Mouse (Mus musculus) ovary, postnatal 10 days (tissue): Measurements from ENCODE around the gene Chd8.

ENCODE experiments used
- DNase-seq: peaks from one replicate; pipeline ENCODE4 v3.0.0; 2022; ENCODE audit warnings: low spot score

Gene Chd8

DNA sequence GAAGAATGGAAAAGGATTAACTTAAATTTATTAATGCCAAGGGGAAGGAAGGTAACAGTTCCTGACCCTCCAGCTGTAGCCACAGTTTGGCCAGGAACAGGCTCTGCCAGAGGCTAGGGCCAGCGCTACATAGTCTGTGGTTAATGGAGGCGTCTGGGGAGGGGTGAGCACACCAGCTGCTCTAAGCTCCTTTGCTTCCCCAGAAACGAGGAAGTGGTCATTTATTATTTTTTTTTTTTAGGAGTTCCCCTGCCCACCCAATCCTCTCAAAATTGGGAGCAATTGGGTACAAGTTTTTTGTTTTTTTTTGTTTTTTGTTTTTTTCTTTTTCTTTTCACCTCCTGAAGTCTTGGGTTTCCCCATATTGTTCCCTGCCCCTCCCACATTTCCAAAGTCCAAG lies 59.4 kb downstream of the Chd8 start:
- DNase-seq, result no peak

DNA sequence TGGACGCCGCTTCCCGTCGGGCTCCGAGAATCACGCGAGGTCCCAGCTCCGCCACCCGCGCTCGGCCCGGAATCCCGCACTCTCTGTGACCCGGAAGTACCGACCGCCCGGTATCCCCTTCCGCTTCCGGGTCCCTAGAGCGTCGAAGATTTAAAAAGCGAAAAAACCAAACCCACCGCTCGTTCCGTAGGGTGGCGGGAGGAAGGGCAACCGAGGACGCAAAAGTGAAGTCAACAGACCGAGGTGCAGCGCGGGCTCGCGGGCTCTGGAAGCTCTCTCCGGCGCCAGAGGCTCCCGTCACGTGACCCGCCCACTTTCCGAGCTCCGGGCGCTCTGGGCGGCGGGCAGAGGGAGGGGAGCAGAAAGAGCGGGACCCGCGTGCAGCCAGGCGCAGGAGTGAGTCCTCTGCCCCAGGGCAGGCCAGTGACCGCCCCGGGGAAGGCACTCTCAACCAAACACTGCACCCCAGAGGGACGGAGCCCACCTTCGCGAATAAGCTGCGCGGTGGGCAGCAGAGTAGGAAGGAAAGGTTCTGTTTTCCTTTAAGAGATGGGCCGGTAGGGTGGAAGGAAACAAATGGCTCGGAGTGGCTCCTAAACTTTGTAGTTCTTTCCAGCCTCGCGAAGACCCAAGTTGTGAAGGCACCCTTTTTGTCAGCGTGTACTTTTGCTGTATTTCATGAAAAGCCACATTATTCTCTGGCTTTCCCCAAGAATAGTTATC lies 60.3 kb downstream of the Chd8 start, which contains the start of gene Supt16:
Gene Supt16 (minus strand): TSS at position 261 of the 723 bp plus-strand sequence.
- DNase-seq, result peak; percentile 69

DNA sequence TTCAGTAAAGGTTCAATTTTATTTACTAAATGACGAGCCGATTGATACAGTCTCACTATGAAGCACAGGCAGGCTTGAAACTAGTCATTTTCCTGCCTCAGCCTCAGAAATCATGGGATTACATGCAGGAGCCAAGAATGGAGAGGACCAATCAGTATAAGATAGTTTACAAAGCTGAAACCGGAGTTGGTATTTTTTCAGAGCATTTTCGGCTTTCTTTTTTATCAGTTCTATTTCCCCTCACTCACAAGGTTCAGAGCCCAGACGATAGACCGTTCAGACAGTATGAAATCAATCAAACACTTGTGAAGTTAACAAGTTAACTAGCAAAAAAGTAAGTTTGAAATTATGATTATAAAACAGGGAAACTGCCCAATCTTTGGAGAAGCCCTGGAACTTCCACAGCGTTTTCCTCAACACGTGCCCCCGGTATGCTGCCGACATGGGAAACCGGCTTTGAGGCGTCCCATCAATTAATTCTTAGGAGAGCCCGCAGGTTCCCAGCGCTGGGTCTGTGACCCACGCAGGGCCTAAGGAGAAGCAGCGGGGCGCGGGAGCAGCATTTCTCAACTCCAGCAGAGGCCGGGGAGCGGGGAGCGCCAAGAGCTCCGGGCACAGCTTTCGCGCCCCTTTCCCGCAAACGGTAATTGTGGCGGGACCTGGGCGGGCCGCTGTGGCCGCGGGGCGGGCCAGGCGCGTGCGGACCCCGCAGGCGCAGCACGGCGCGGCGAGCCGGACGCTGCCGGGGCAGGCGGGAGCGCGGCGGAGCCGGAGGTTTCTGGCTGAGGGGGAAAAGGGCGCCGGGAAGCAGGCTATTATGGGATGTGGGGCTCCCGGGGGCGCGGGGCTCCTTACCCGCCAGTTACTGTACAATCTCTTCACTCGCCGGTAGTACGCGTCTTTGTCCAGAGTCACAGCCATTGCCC lies 61.1 kb downstream of the Chd8 start:
- DNase-seq, result no peak

DNA sequence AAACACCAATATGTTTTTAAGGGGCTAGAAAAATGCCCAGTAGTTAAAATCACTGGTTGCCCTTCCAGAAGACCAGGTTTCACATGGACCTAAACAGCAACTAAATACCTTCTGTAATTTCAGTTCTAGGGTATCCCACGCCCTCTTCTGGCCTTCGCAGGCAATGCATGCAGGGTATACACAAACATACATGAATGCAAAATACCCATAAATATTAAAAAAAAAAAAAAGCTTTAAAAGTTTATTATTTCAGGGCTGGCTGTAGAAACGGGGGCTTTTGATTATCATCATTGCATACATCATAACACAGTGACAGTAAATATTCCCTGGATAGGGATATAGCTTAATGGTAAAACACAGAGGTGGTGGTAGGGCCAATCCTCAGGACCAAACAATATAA lies 61.9 kb downstream of the Chd8 start:
- no peak for DNase-seq

DNA sequence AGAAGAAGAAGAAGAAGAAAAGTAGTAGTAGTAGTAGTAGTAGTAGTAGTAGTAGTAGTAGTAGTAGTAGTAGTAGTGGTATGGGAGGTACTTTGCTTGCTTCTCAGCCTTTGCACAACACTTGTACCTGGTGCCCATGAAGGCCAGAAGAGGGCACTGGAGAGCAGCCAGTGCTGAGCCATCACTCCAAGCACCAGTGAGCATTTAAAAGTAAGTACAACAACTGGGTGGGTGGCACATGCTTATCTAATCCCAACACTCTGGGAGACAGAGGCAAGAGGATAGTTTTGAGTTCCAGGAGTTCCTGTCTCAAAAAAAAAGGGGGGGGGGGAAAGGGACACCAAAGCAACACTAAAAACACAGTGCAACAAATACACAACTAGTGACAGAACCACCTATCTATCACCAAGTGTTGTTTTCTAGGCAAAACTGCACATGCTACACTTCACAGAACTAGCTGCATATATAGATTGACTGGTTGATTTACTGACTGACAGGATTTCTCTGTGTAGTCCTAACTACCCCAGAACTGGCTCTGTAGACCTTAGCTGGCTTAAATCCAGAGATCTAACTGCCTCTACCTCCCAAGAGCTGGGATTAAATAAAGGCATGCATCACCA lies 66.7 kb downstream of the Chd8 start:
- no peak for DNase-seq

DNA sequence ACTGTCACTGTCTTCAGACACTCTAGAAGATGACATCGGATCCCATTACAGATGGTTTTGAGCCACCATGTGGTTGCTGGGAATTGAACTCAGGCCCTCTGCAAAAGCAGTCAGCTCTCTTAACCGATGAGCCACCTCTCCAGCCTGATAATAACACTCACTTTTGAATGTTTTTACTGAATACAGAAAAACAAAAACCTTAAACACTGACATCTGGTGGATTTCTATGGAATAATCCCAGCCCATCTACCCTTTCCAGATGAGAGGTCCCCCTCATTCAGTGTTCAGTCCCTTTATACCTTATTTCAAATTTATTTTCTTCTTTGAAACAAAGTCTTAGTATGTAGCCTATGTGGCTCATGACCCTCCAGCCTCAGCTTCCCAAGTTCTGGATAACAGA lies 68.1 kb downstream of the Chd8 start:
- no peak for DNase-seq

DNA sequence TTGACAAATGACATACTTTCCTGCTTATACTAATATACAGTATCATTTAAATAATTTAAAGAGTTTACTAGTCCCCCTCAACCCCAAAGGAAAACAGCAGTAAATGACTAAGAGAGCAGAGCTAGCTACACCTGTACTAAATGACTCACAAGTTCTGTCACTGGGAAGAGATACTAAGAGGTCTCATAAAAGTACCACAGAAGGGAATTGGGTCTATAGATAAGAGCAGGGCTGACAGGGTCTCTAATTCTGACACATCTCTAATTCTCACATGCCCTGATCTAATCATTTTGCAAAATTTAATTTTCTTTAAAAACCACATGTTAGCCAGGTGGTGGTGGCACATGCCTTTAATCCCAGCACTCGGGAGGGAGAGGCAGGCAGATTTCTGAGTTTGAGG lies 68.8 kb downstream of the Chd8 start:
- no peak for DNase-seq

DNA sequence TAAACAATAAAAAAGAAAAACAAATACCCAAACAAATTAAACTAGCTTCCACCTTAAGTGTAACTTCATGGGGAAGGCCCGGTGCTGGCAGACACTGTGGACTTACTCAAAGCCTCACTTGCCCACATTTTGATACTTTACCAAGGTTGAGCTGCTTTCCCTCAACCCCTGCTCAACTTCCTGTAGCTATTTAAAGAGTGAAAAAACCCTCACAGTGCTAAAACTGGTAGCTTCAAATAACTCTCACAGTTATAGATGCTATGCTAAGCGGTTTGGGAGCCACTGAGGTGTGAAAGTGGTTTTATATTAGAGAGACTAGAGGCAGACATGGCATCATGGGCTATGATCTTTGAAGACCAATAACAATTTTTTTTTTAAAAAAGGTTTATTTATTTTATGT lies 91.0 kb downstream of the Chd8 start:
- DNase-seq, result no peak

DNA sequence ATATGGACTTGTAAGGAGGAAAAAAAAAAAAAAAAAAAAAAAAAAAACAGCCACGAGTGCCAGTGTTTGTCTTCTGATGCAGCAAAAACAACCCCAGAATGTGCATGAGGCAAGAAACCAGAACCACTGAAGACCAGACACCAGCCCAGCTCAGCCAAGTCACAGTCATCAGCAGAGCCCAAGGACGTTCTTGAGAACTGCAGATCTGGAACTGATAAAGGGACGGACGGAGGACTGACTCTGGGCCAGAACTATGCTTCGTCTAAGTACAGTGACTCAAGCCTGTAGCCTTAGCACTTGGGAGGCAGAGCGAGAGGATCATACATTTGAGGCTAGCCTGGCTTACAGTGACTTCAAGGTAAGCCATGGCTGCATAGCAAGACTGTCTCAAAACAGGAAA lies 96.7 kb downstream of the Chd8 start:
- DNase-seq, result no peak

DNA sequence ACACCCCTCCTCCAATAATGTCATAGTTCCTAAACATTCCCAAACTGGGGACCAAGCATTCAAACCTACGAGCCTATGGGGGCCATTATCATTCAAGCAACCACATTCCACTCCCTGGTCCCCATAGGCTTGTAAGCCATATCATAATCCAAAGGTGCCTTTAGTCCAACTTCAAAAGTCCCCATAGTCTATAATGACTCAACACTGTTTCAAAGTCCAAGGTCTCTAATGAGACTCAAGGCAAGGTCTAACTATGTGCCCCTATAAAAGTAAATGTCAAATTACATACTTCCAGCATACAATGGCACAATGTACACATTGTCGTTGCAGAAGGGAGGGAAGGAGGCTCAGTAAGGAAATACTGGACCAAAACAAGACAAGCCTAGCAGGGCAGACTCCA lies 102.6 kb downstream of the Chd8 start:
- no peak for DNase-seq

DNA sequence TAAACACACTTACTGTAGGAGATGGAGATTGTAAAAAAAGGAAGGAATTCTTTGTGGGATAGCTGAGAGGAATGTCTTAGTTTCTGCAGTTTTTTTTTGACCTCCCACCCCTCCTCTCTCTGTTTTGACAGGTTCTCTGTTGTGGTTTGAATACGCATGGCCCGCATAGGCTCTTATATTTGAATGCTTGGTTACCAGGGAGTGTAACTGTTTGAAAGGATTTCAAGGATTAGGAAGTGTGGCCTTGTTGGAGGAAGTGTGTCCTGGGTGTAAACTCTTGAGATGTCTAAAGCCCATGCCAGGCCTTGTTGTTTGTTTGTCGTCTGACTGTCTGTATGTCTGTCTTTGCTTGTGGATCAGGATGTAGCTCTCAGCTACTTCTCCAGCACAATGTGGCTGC lies 105.0 kb downstream of the Chd8 start:
- no peak for DNase-seq

DNA sequence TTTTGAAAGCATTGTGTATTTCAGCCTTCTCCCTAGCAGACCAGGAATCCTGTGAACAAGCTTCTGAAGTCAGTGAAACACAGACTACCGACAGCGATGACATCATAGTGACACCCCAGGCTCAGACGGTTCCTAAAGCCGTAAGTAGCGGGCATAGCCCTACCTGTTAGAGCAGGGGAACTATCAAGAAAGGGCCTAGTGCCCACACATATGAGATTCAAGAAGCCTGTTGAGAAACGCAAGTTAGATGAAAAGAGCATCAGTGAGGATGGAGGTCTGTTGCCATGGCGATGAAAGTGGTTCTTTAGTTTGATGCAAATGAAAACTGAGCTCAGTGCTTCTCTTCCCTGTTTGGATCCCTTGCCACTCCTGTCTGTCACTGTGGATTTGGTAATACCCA lies 105.4 kb downstream of the Chd8 start:
- no peak for DNase-seq

DNA sequence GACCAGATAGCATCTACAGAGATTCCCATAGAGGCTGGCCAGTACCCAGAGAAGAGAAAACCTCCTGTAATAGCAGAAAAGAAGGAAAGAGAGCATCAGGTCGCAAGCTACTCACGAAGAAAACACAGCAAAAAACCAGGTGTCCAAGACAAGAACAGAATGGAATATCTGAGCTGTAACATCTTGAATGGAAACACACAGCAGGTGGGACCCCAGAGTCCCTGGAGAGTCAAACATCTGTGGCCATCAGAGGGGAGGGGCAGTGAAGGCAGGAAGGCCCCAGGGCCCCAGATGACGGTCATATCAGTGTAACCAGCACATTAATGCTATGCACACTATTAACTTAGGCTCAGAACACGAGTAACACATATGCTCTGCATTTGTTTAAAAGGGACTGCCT lies 107.7 kb downstream of the Chd8 start:
- no peak for DNase-seq
